Mouse (Mus musculus) ES-E14 (cell line): Measurements from ENCODE around the gene Cdk19.

Experiments used
- CHD2 ChIP-seq: IDR thresholded peaks from 2 replicates; pipeline ENCODE4 v1.6.1; 2014; ENCODE audit warnings: mild to moderate bottlenecking, low read depth, low read length, inconsistent platforms
- MAFK ChIP-seq: IDR thresholded peaks from 2 replicates; pipeline ENCODE4 v1.6.1; 2014; ENCODE audit warnings: mild to moderate bottlenecking, low read depth, low read length, inconsistent platforms; ENCODE audit not compliant: insufficient read depth
- ZNF384 ChIP-seq: IDR thresholded peaks from 2 replicates; pipeline ENCODE4 v1.6.1; 2012; ENCODE audit warnings: low read depth, low read length, inconsistent platforms

- TF ChIP-seq ZNF384: no peak
- TF ChIP-seq MAFK: no peak
- TF ChIP-seq CHD2: no peak
Measured at GRCm38 (mm10) chr10:40371914-40372675, 32.7 kb downstream of the Cdk19 start.
